Mouse (Mus musculus) erythroblast, embryonic 14.5 days (primary cell): ENCODE results near the gene Ndufa8. TPM values are rescaled to one million over a fixed set of nuclear protein-coding genes. Genes with fewer than 3 reads are reported as not detected.
A peak's percentile ranks its signal among the peaks of the same experiment; 100 is the strongest.

ENCODE experiments used
- H3K27me3 ChIP-seq: 2 replicates; pipeline ENCODE4 v1.6.1; 2012; ENCODE audit warnings: inconsistent platforms; ENCODE audit not compliant: control insufficient read depth
- H3K36me3 ChIP-seq: 2 replicates; pipeline ENCODE4 v1.6.1; 2012; ENCODE audit warnings: mild to moderate bottlenecking, inconsistent platforms; ENCODE audit not compliant: control insufficient read depth
- H3K4me1 ChIP-seq: 2 replicates; pipeline ENCODE4 v1.6.1; 2012; ENCODE audit warnings: inconsistent platforms; ENCODE audit not compliant: control insufficient read depth
- H3K4me3 ChIP-seq: replicated peaks from 2 replicates; pipeline ENCODE3; 2012; ENCODE audit warnings: moderate library complexity, mild to moderate bottlenecking, inconsistent platforms
- H3K9me3 ChIP-seq: 2 replicates; pipeline ENCODE4 v1.6.1; 2012; ENCODE audit warnings: low read length, inconsistent platforms, mixed read lengths; ENCODE audit not compliant: control insufficient read depth
- GATA1 ChIP-seq: IDR thresholded peaks from 2 replicates; pipeline ENCODE4 v1.6.1; 2012; ENCODE audit warnings: low read length, inconsistent platforms, mixed read lengths
- TAL1 ChIP-seq: IDR thresholded peaks from 3 replicates; pipeline ENCODE4 v1.6.1; 2012; ENCODE audit warnings: low read length, inconsistent platforms, mixed read lengths
- polyA plus RNA-seq: library from polyadenylated mRNA; stranded (reverse); fragments of >175 nt; gene quantifications from 2 replicates; pipeline ENCODE4 v1.2.3, GENCODE M21; 2012

The Ndufa8 gene
- polyA plus RNA-seq, 1 experiment, result 7.6 TPM

- Histone ChIP-seq H3K4me3 (no peak overlapping the region), H3K36me3 (no peaks in the 10 kb centered on the region), H3K27me3 (peaks cover 2% of the 10 kb centered on the region; the same call in 1 of the 2 replicates), H3K4me1 (no peaks in the 10 kb centered on the region), H3K9me3 (no peaks in the 10 kb centered on the region)
- TF ChIP-seq GATA1, result no peak
- TF ChIP-seq TAL1, result no peak
Observed at GRCm38 (mm10) chr2:36056248-36056647, 7.0 kb upstream of the Ndufa8 start.

GRCm38 (mm10) chr2:36053249-36053648 lies 4.0 kb upstream of the Ndufa8 start:
- TF ChIP-seq TAL1 (no peak), GATA1 (no peak)

GRCm38 (mm10) chr2:36049567-36049954 lies 355 bp upstream of the Ndufa8 start:
- no peaks in the 10 kb centered on the region for H3K9me3 ChIP-seq
- H3K4me3 ChIP-seq, result peak overlapping the region; percentile 78
- H3K36me3 ChIP-seq, result peaks cover 15% of the 10 kb centered on the region
- H3K4me1 ChIP-seq, result peaks cover 29% of the 10 kb centered on the region
- H3K27me3 ChIP-seq, result peaks cover 7% of the 10 kb centered on the region; the same call in 1 of the 2 replicates
- TF ChIP-seq GATA1 (no peak), TAL1 (no peak)

More at GRCm38 (mm10) chr2:36053249-36053648, 4.0 kb upstream of the Ndufa8 start:
- no peak overlapping the region for H3K4me3 ChIP-seq
- H3K4me1 ChIP-seq, result peaks cover 13% of the 10 kb centered on the region
- no peaks in the 10 kb centered on the region for H3K9me3 ChIP-seq
- H3K36me3 ChIP-seq, result no peaks in the 10 kb centered on the region
- H3K27me3 ChIP-seq, result peaks cover 7% of the 10 kb centered on the region; the same call in 1 of the 2 replicates

GRCm38 (mm10) chr2:36048164-36048563 lies 1.0 kb downstream of the Ndufa8 start:
- peak overlapping the region; percentile 78 for H3K4me3 ChIP-seq
- no peaks in the 10 kb centered on the region for H3K9me3 ChIP-seq
- no peak for TF ChIP-seq GATA1
- TF ChIP-seq TAL1, result no peak
- H3K27me3 ChIP-seq, result peaks cover 7% of the 10 kb centered on the region; the same call in 1 of the 2 replicates
- H3K4me1 ChIP-seq, result peaks cover 29% of the 10 kb centered on the region
- H3K36me3 ChIP-seq, result peaks cover 28% of the 10 kb centered on the region

- no peaks in the 10 kb centered on the region for H3K4me1 ChIP-seq
- H3K36me3 ChIP-seq, result peaks cover 73% of the 10 kb centered on the region
Observed at GRCm38 (mm10) chr2:36040872-36041271, 8.3 kb downstream of the Ndufa8 start.

GRCm38 (mm10) chr2:36039297-36039985 lies 9.8 kb downstream of the Ndufa8 start:
- Histone ChIP-seq H3K36me3 (peaks cover 80% of the 10 kb centered on the region), H3K27me3 (no peaks in the 10 kb centered on the region), H3K4me1 (no peaks in the 10 kb centered on the region), H3K4me3 (no peak overlapping the region), H3K9me3 (no peaks in the 10 kb centered on the region)
- TF ChIP-seq GATA1, result no peak
- TF ChIP-seq TAL1, result no peak

More at GRCm38 (mm10) chr2:36040872-36041271, 8.3 kb downstream of the Ndufa8 start:
- no peaks in the 10 kb centered on the region for H3K9me3 ChIP-seq
- H3K27me3 ChIP-seq, result no peaks in the 10 kb centered on the region
- no peak overlapping the region for H3K4me3 ChIP-seq
- TF ChIP-seq GATA1 (no peak), TAL1 (no peak)

GRCm38 (mm10) chr2:36035413-36036081 lies 13.7 kb downstream of the Ndufa8 start:
- Histone ChIP-seq H3K9me3 (no peaks in the 10 kb centered on the region), H3K4me3 (no peak overlapping the region), H3K27me3 (no peaks in the 10 kb centered on the region), H3K36me3 (peaks cover 52% of the 10 kb centered on the region), H3K4me1 (no peaks in the 10 kb centered on the region)
- TF ChIP-seq TAL1 (no peak), GATA1 (no peak)

- TF ChIP-seq TAL1, result no peak
- TF ChIP-seq GATA1, result no peak
- Histone ChIP-seq H3K9me3 (no peaks in the 10 kb centered on the region), H3K4me1 (no peaks in the 10 kb centered on the region), H3K36me3 (peaks cover 49% of the 10 kb centered on the region), H3K4me3 (no peak overlapping the region), H3K27me3 (no peaks in the 10 kb centered on the region)
Observed at GRCm38 (mm10) chr2:36034898-36035297, 14.3 kb downstream of the Ndufa8 start.

GRCm38 (mm10) chr2:36033966-36034365 lies 15.2 kb downstream of the Ndufa8 start:
- Histone ChIP-seq H3K9me3 (no peaks in the 10 kb centered on the region), H3K27me3 (no peaks in the 10 kb centered on the region), H3K36me3 (peaks cover 40% of the 10 kb centered on the region), H3K4me3 (no peak overlapping the region), H3K4me1 (no peaks in the 10 kb centered on the region)
- TF ChIP-seq GATA1, result no peak
- no peak for TF ChIP-seq TAL1
